Mouse (Mus musculus): ENCODE data around the gene Tmem145. TPM values are rescaled to one million over a fixed set of nuclear protein-coding genes. Genes with fewer than 3 reads are reported as not detected.

Tmem145 gene
- polyA plus RNA-seq, 1 experiment from 2014 or later, result 11.9 TPM

DNA sequence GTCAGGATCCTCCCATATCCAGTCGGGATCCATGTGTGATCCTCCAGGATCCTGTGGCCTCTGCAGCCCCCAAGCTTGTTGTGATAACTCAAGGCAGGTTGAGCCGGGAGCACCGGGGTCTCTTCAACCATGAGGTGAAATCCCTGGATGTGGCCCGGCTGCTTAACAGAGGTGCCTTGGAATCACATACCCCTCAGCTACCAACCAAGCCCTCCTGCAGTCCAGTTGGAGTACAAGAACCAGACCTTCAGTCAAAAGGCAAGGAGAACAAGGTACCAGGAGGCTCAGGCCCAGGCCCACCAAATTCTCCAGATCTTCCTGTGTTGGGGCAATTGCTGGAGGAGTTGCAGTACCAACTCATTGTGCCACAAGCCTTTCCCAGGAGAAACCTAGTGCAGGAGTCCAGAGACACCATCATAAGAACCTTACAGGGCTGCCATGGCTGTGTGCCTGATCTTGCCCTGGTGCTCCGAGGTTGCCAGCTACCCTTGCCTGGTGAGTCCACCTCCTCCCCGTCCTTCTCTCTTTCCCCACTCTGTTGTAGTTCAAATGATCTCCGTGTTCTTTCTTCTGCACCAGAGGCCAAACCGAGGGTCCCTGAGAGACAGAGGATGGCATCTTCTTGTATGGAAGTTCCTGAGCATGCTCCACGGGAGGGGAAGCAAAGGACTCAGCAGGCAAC lies 2.8 kb upstream of the Tmem145 start:
- Histone ChIP-seq H3K4me1 (peaks cover 17% of the 10 kb centered on the region), H3K9me3 (no peaks in the 10 kb centered on the region), H3K27me3 (peaks cover 16% of the 10 kb centered on the region), H3K27ac (no peak overlapping the region), H3K9ac (no peak overlapping the region), H3K4me2 (no peak overlapping the region), H3K36me3 (replicated peaks) (no peaks in the 10 kb centered on the region), H3K4me3 (replicated peaks) (no peak overlapping the region)
- 77% methylated on average over 9 of the region's 9 CpGs for WGBS
- ATAC-seq (ENCODE audit: low FRiP score), result no peak

- 90% methylated on average over 3 of the region's 3 CpGs for WGBS
- peaks cover 16% of the 10 kb centered on the region for H3K27me3 ChIP-seq
Observed at GRCm38 (mm10) chr7:25303685-25304006, 2.3 kb upstream of the Tmem145 start.

DNA sequence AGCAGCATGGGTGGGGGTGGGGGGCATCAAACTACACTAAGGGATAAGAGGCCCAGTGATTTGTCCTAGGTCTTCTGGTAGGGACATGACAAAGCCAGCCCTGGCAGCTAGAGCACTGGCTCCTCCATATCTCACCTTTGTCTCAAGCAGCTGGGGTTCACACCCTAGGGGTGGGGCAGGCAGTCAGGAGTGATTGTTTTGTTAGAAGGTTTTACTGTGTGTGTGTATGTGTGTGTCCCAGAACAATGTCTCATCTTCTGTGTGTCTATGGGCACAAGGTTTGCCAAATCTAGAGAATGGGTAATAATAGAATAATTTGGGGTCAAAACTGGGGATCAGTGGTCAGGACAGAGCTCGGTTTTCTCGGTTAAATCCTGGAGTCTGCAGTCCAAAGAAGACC lies 425 bp upstream of the Tmem145 start:
- ATAC-seq (ENCODE audit: low FRiP score), result peak; percentile 31
- peaks cover 24% of the 10 kb centered on the region for H3K27me3 ChIP-seq
- H3K9me3 ChIP-seq, result no peaks in the 10 kb centered on the region
- WGBS, result 3% methylated on average over 2 of the region's 2 CpGs
- peaks cover 13% of the 10 kb centered on the region for H3K4me1 ChIP-seq
- H3K4me3 ChIP-seq (replicated peaks), result peak overlapping the region; percentile 62
- peak overlapping the region; percentile 81 for H3K4me2 ChIP-seq
- peak overlapping the region; percentile 69 for H3K9ac ChIP-seq
- H3K36me3 ChIP-seq (replicated peaks), result no peaks in the 10 kb centered on the region
- H3K27ac ChIP-seq, result no peak overlapping the region

More at GRCm38 (mm10) chr7:25303685-25304006, 2.3 kb upstream of the Tmem145 start:
- H3K4me1 ChIP-seq, result peaks cover 13% of the 10 kb centered on the region
- no peaks in the 10 kb centered on the region for H3K9me3 ChIP-seq
- no peak overlapping the region for H3K27ac ChIP-seq
- no peak overlapping the region for H3K9ac ChIP-seq
- no peak overlapping the region for H3K4me2 ChIP-seq
- H3K36me3 ChIP-seq (replicated peaks), result no peaks in the 10 kb centered on the region
- ATAC-seq (ENCODE audit: low FRiP score), result no peak
- no peak overlapping the region for H3K4me3 ChIP-seq (replicated peaks)

DNA sequence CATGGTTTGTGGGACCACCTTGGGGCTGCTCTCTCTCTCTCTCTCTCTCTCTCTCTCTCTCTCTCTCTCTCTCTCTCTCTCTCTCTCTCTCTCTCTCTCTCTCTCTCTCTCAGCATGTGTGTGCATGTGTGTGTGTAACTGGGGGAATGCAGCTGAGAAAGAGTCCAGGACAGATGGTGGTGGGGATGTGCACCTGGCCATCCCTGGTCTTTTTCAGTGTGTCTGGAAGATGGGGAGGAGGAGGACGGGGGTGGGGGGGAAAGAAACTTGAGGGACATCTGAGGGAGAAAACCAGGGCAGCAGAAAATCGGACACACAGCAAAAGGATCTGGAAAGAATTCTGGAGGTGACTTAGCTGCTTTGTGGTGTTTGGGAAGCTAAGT lies 699 bp downstream of the Tmem145 start:
- Histone ChIP-seq H3K4me3 (replicated peaks) (peak overlapping the region; percentile 62), H3K4me1 (peaks cover 13% of the 10 kb centered on the region), H3K4me2 (peak overlapping the region; percentile 81), H3K36me3 (replicated peaks) (no peaks in the 10 kb centered on the region), H3K27ac (peak overlapping the region; percentile 71; the same call in 1 of the 2 replicates), H3K9me3 (no peaks in the 10 kb centered on the region), H3K27me3 (peaks cover 33% of the 10 kb centered on the region), H3K9ac (peak overlapping the region; percentile 69; the same call in 1 of the 2 replicates)
- ATAC-seq (ENCODE audit: low FRiP score), result 0 out of 2 replicates have a peak, but pooled peaks have one; percentile 16
- WGBS, result 43% methylated on average over 2 of the region's 2 CpGs

DNA sequence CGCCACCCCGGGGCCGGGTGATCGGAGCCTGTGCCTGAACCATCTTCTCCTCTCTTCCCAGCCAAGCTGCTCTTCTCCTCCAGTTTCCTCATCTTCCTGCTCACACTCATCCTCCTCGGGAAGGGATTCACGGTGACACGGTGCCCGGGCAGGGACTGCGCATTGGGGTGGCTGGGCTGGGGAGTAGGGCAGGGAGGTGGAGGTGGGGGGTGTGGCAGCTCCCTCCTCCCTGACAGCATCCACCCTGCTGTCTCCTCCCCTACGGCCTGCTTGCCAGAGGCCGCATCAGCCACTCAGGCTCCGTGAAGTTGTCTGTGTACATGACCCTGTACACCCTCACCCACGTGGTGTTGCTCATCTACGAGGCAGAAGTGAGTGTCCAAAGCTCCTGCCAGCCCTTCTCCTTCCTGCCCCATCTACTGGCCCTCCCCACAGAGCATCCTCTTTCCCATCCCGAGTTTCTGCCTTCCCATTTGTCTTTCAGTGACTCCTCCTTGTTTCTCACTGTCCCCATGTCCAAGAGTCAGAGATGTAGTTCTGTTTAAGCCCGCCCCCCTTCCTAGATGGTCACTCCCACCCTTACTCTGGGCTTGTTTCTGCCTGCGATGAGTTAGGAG lies 2.9 kb downstream of the Tmem145 start:
- Histone ChIP-seq H3K27ac (no peak overlapping the region), H3K9me3 (no peaks in the 10 kb centered on the region), H3K4me3 (replicated peaks) (no peak overlapping the region), H3K4me1 (peaks cover 13% of the 10 kb centered on the region), H3K4me2 (no peak overlapping the region), H3K36me3 (replicated peaks) (no peaks in the 10 kb centered on the region), H3K9ac (peak overlapping the region; percentile 17; the same call in 1 of the 2 replicates), H3K27me3 (peaks cover 51% of the 10 kb centered on the region)
- ATAC-seq (ENCODE audit: low FRiP score), result no peak
- 67% methylated on average over 17 of the region's 17 CpGs for WGBS

GRCm38 (mm10) chr7:25309425-25309824 lies 3.5 kb downstream of the Tmem145 start:
- 85% methylated on average over 9 of the region's 9 CpGs for WGBS
- Histone ChIP-seq H3K4me2 (no peak overlapping the region), H3K4me3 (replicated peaks) (no peak overlapping the region)

GRCm38 (mm10) chr7:25311193-25311592 lies 5.3 kb downstream of the Tmem145 start:
- Histone ChIP-seq H3K27ac (no peak overlapping the region), H3K9ac (no peak overlapping the region), H3K4me3 (replicated peaks) (no peak overlapping the region), H3K4me2 (no peak overlapping the region), H3K9me3 (no peaks in the 10 kb centered on the region), H3K4me1 (peaks cover 19% of the 10 kb centered on the region), H3K27me3 (peaks cover 74% of the 10 kb centered on the region), H3K36me3 (replicated peaks) (no peaks in the 10 kb centered on the region)
- no peak for ATAC-seq (ENCODE audit: low FRiP score)
- WGBS, result 80% methylated on average over 11 of the region's 11 CpGs

More at GRCm38 (mm10) chr7:25309425-25309824, 3.5 kb downstream of the Tmem145 start:
- Histone ChIP-seq H3K27me3 (peaks cover 57% of the 10 kb centered on the region), H3K9me3 (no peaks in the 10 kb centered on the region), H3K27ac (no peak overlapping the region), H3K9ac (no peak overlapping the region), H3K36me3 (replicated peaks) (no peaks in the 10 kb centered on the region), H3K4me1 (peaks cover 13% of the 10 kb centered on the region)
- ATAC-seq (ENCODE audit: low FRiP score), result no peak

DNA sequence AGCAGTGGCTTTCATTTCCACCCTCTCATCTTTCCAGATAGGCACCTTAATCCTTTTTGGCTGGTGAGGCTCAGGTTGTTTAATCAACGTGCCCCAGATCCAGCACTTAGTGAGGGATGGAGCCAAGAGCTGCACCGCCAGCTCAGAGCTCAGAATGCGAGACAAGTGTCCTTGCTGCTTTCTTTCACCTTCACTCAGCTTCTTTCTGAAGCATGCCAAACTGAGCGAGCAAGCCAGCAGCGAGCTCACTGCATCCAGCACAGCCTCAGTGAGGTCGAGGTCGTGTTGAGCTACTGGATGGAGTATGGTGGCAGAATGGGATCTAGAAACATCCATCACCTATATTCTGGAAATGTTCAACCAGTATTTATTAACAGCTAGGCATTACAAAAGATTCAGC lies 7.4 kb downstream of the Tmem145 start:
- Histone ChIP-seq H3K27me3 (peaks cover 63% of the 10 kb centered on the region), H3K4me3 (replicated peaks) (no peak overlapping the region), H3K27ac (no peak overlapping the region), H3K9ac (no peak overlapping the region), H3K4me1 (peaks cover 27% of the 10 kb centered on the region), H3K36me3 (replicated peaks) (no peaks in the 10 kb centered on the region), H3K9me3 (no peaks in the 10 kb centered on the region), H3K4me2 (no peak overlapping the region)
- 43% methylated on average over 7 of the region's 7 CpGs for WGBS
- no peak for ATAC-seq (ENCODE audit: low FRiP score)

GRCm38 (mm10) chr7:25314606-25315305 lies 8.8 kb downstream of the Tmem145 start:
- peak overlapping the region; percentile 75 for H3K4me2 ChIP-seq
- peaks cover 33% of the 10 kb centered on the region for H3K4me1 ChIP-seq
- H3K4me3 ChIP-seq (replicated peaks), result peak overlapping the region; percentile 48
- peak overlapping the region; percentile 64 for H3K9ac ChIP-seq
- H3K9me3 ChIP-seq, result no peaks in the 10 kb centered on the region
- peaks cover 54% of the 10 kb centered on the region for H3K27me3 ChIP-seq
- H3K36me3 ChIP-seq (replicated peaks), result no peaks in the 10 kb centered on the region
- H3K27ac ChIP-seq, result no peak overlapping the region
- WGBS, result 1% methylated on average over 51 of the region's 51 CpGs
- ATAC-seq (ENCODE audit: low FRiP score), result no peak

DNA sequence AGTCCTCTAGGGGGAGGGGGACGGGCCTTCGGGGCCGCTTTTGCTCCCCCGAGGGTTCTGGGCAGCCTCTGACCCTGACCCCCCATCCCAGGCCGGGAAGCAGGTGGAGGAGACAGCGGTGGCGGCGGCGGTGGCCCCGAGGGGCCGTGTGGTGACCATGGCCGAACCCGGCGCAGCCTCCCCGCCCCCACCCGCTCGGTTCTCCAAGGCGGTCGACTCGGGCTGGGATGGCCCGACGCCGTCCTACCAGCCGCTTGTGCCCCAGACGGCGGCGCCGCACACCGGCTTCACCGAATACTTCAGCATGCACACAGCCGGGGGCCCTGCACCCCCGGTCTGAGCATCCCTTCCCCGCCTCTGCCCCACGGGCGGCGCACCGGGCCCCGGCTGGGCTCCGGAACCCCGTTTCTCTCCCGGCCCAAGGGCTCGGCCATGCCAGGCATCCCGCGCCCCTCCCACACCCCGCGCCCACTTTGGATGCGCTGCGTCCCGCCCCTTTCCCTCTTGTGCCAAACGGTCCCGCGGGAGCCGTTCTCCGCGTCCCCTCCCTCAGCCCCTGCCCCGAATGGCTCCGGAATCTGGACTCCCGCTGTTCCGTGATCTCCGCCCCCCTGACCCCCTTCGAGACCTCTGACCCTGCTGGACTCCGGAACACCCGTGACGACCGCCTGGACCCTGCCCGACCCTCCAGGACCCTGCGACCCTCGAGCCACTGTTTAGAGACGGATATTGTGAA lies 9.6 kb downstream of the Tmem145 start:
- WGBS, result under 1% methylated on average over 63 of the region's 69 CpGs
- peak overlapping the region; percentile 75 for H3K4me2 ChIP-seq
- H3K4me1 ChIP-seq, result peaks cover 33% of the 10 kb centered on the region
- no peak overlapping the region for H3K27ac ChIP-seq
- H3K9ac ChIP-seq, result peak overlapping the region; percentile 64
- no peaks in the 10 kb centered on the region for H3K9me3 ChIP-seq
- no peaks in the 10 kb centered on the region for H3K36me3 ChIP-seq (replicated peaks)
- peaks cover 54% of the 10 kb centered on the region for H3K27me3 ChIP-seq
- peak overlapping the region; percentile 48 for H3K4me3 ChIP-seq (replicated peaks)
- ATAC-seq (ENCODE audit: low FRiP score), result no peak

DNA sequence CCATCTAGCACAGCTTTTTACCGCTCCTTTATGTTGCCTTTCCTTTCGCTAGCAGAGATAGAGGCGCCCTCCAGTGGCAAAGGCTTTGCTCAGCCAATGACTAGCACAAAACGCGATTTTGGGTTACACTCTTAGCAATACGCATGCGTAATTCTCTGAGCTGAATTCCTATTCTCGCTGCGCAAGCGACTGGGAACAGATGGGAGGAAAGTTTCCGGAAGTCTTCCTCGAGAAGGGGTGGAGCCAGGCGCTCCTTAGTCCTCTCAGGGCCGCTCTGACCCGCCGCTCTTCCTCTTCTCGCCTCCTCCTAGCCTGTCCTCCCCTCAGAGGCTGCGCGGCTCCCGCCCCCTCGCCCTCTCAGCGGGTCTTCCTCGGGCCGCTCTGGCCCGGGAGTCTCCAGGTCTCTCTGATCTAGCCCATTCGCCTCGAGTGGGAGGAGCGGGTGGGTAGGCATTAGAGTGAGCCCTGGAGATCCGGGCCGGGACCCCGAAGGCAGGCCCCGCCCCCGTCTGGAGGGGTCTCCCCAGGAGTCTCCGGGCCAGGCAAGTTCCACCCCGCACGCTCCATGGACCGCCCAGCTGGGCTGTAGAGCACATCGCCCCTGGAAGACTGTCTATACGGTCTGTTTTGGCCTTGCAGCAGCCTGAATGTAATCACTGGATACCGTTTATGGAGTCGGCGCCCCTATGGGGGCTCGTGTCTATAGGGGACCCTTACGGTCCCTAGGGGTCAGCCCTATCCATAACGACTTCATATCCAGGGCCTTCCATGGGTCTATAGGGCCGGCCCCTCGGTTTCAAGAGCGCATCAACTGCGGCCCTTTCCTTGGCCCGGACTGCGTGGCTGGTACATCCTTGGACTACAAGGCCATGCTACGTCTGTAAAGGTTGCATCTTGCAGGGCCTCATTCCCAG lies 10.9 kb downstream of the Tmem145 start, which contains the start of gene Megf8:
TSS of gene Megf8 (plus strand) at position 633 of the 914 bp plus-strand sequence.
- under 1% methylated on average over 52 of the region's 52 CpGs for WGBS
- H3K9me3 ChIP-seq, result no peaks in the 10 kb centered on the region
- ATAC-seq (ENCODE audit: low FRiP score), result peak; percentile 98
- H3K27me3 ChIP-seq, result peaks cover 43% of the 10 kb centered on the region
- peak within 1 kb of the TSS; percentile 79 for H3K27ac ChIP-seq
- H3K9ac ChIP-seq, result peak within 1 kb of the TSS; percentile 80
- peak within 1 kb of the TSS; percentile 99 for H3K4me2 ChIP-seq
- H3K4me3 ChIP-seq (replicated peaks), result peak within 1 kb of the TSS; percentile 52
- no peaks in the 10 kb centered on the region for H3K36me3 ChIP-seq (replicated peaks)
- H3K4me1 ChIP-seq, result peaks cover 41% of the 10 kb centered on the region

Measured in forebrain, embryonic 12.5 days (tissue).